Mouse (Mus musculus) cerebellum, adult 2 months (tissue): ENCODE measurements around the gene Oprd1.

Experiments
- CTCF ChIP-seq: fragments of 200-500 bp; IDR thresholded peaks from 2 replicates; pipeline ENCODE4 v1.5.1; 2011; ENCODE audit warnings: low read depth, mild to moderate bottlenecking, control low read depth, low read length, moderate library complexity, borderline replicate concordance; ENCODE audit not compliant: insufficient read depth
- POLR2A ChIP-seq: fragments of 200-500 bp; IDR thresholded peaks from 2 replicates; pipeline ENCODE4 v1.6.1; 2011; ENCODE audit warnings: low read length, control low read depth, borderline replicate concordance; ENCODE audit not compliant: insufficient read depth

- no peak for TF ChIP-seq CTCF
- no peak for TF ChIP-seq POLR2A
These were observed 5.6 kb downstream of the Oprd1 start for GRCm38 (mm10) chr4:132138640-132139039.
